Mouse (Mus musculus) stomach, postnatal 0 days (tissue): Measurements from ENCODE around the gene Phf1.

ENCODE experiments used
- CTCF ChIP-seq: IDR thresholded peaks from 2 replicates; pipeline ENCODE4 v1.5.1; 2016; ENCODE audit warnings: antibody characterized with exemption, low read depth, mild to moderate bottlenecking, moderate library complexity
- EP300 ChIP-seq: optimal IDR thresholded peaks from 2 replicates; pipeline ENCODE3; 2016; ENCODE audit warnings: antibody characterized with exemption

DNA sequence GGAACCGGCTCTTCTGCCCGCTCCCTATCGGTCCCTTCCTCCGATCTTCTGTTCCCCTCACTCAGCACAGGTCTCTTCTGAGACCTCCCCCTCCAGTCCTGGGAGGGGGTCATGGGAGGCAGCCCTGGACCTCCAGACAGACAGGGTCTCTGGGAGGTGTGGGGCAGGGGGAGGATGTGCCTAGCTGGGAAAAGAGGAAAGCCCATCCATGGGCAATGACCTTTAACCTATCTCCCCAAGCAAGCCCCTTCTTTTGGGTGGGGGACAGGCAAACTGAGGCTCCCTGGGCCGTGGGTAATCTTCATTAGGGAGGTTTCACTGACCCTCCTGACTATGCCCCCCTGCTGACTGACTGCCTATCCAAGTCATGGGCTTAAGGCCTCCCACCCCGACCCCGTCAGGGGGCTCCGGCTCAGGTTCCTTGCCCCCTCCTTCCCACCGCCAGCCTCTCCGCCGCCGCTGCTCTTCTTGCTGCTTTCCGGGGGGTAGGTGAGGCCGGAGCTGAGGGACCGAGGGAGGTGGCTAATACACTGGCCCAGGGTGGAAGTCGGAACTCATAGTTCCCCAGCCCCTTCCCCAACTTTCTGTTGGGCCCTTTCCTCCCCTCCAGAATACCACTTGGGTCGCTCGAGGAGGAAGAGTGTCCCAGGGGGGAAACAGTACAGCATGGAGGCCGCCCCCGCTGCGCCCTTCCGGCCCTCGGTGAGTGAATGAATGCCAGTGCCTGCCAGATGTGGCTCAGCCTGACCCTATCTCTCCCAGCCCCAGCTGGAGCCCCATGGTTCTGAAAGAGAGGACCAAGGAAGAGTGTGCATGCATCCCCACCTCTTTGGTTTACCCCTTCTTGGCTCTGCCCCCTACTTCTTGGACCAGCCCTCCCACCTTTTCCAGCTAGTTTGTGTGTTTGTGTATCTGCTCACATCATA, 19.4 kb downstream of the Phf1 start:
- TF ChIP-seq CTCF: no peak
- no peak for TF ChIP-seq EP300
